Mouse (Mus musculus) T-cell, adult 66 days (primary cell): ENCODE measurements around the gene Irgq. TPM values are rescaled to one million over a fixed set of nuclear protein-coding genes. Genes with fewer than 3 reads are reported as not detected.

Experiments
- total RNA-seq, 2 experiments: library from RNA; stranded (reverse); gene quantifications; 3 replicates in 1 of 2; 4 replicates in 1 of 2; pipeline ENCODE4 v1.2.4; 2023

The Irgq gene
- 10 to 100 TPM; 13.3 to 14.4 TPM for total RNA-seq

GRCm38 (mm10) chr7:24530062-24530931, at the start of gene Irgq:
Gene Irgq (plus strand): TSS chr7:24530689.

GRCm38 (mm10) chr7:24481474-24482207, 48.8 kb upstream of the Irgq start, which contains the start of gene Cadm4:
Gene Cadm4 (plus strand): TSS chr7:24482023.

GRCm38 (mm10) chr7:24506838-24507725, 23.4 kb upstream of the Irgq start, which contains the start of gene Zfp428:
Gene Zfp428 (plus strand): TSS chr7:24507006.

GRCm38 (mm10) chr7:24512355-24512754, 18.1 kb upstream of the Irgq start, which contains the start of gene AC161166.1:
Gene AC161166.1 (minus strand): TSS chr7:24512455.

GRCm38 (mm10) chr7:24546068-24546614, 15.7 kb downstream of the Irgq start, which contains the start of the genes Pinlyp and Xrcc1:
Gene Pinlyp (minus strand): TSS chr7:24546118.
Gene Xrcc1 (plus strand): TSS chr7:24546289.

GRCm38 (mm10) chr7:24587330-24588105, 57.0 kb downstream of the Irgq start, which contains the start of the genes Ethe1 and Zfp575:
Gene Ethe1 (plus strand): TSS chr7:24587543.
Gene Zfp575 (minus strand): TSS chr7:24587641.

Other genes with a start within 250 kb of the Irgq start
- 10 to 100 TPM; 13.8 to 15.5 TPM for gene Zfp61, start 229.5 kb upstream of the Irgq start, total RNA-seq
- gene Zfp94, start 214.0 kb upstream of the Irgq start, total RNA-seq = 1 to 10 TPM; 6.0 to 6.6 TPM
- gene Tescl, start 196.8 kb upstream of the Irgq start, total RNA-seq = not detected
- not detected for gene Lypd5, start 181.5 kb upstream of the Irgq start, total RNA-seq
- gene Kcnn4, start 160.4 kb upstream of the Irgq start, total RNA-seq = 100 to 1,000 TPM; 172 to 196 TPM
- gene Smg9, start 131.1 kb upstream of the Irgq start, total RNA-seq = 100 to 1,000 TPM; 117 to 120 TPM
- 10 to 100 TPM in 1 of 2 experiments, 1 to 10 TPM in 1; 5.4 to 11.9 TPM for gene Irgc1, start 78.4 kb upstream of the Irgq start, total RNA-seq
- 100 to 1,000 TPM; 116 to 136 TPM for gene Plaur, start 68.2 kb upstream of the Irgq start, total RNA-seq
- under 1 TPM in 1 of 2 experiments, not detected in 1; 0.26 TPM for gene Cadm4, start 48.7 kb upstream of the Irgq start, total RNA-seq
- 1 to 10 TPM in 1 of 2 experiments, under 1 TPM in 1; 0.90 to 1.2 TPM for gene Zfp428, start 23.7 kb upstream of the Irgq start, total RNA-seq
- not detected for gene AC161166.1, start 18.2 kb upstream of the Irgq start, total RNA-seq
- gene Pinlyp, start 15.4 kb downstream of the Irgq start, total RNA-seq = not detected
- gene Xrcc1, start 15.6 kb downstream of the Irgq start, total RNA-seq = 10 to 100 TPM; 55.1 to 56.1 TPM
- gene Ethe1, start 56.9 kb downstream of the Irgq start, total RNA-seq = 1 to 10 TPM; 4.1 to 7.9 TPM
- gene Zfp575, start 57.0 kb downstream of the Irgq start, total RNA-seq = not detected
- gene Phldb3, start 80.1 kb downstream of the Irgq start, total RNA-seq = 1 to 10 TPM; 7.5 to 9.4 TPM
- gene Lypd3, start 105.9 kb downstream of the Irgq start, total RNA-seq = not detected
- gene Tex101, start 146.0 kb downstream of the Irgq start, total RNA-seq = not detected
- gene BC049730, start 178.6 kb downstream of the Irgq start, total RNA-seq = not detected
- not detected for gene Gm4763, start 196.2 kb downstream of the Irgq start, total RNA-seq
- gene Cd177, start 229.6 kb downstream of the Irgq start, total RNA-seq = under 1 TPM; 0.33 to 0.38 TPM
- gene Ceacam10, start 246.5 kb downstream of the Irgq start, total RNA-seq = not detected